Mouse (Mus musculus) spleen, adult 2 months (tissue): ENCODE results near the gene Zfp473.

ENCODE experiments used
- CTCF ChIP-seq: fragments of 200-500 bp; IDR thresholded peaks from 2 replicates; pipeline ENCODE4 v1.5.1; 2011; ENCODE audit warnings: mild to moderate bottlenecking, inconsistent platforms; ENCODE audit not compliant: insufficient read depth, insufficient read length, insufficient replicate concordance; ENCODE audit errors: extremely low read depth
- POLR2A ChIP-seq: fragments of 200-500 bp; IDR thresholded peaks from 2 replicates; pipeline ENCODE4 v1.6.1; 2011; ENCODE audit warnings: low read depth, low read length, inconsistent platforms

DNA sequence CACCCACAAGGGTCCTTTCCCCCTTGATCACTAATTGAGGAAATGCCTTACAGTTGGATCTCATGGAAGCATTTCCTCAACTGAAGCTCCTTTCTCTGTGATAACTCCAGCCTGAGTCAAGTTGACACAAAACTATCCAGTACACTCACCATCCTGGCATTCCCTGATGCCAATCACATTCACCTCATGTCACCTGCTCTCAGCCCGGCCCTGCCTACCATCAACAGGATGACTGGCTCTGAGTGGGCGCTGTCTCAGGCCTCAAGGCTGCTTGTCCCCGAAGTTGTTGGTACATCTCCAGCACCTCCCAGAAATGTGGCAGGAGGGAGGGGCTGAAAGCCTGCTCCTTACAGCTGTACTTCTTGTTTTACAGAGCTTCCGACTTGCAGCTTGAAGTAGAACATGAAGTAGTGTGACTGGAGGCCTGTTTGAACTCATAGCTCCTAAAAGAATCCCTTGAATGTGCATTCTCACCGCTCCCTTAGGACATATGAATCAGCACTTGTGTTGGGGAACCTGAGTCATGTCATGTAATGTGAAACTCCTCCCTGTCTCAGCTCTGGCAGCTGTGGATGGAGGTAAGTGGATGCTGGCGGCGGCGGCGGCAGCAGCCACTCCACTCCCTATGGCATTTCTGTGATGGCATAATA, 26.1 kb upstream of the Zfp473 start:
- no peak for TF ChIP-seq CTCF
- no peak for TF ChIP-seq POLR2A
